Mouse (Mus musculus) neural tube, embryonic 14.5 days (tissue): Measurements from ENCODE around the gene Amn1. TPM values are rescaled to one million over a fixed set of nuclear protein-coding genes. Genes with fewer than 3 reads are reported as not detected.
"Not testable (repeated sequence)": the region's sequence is repeated elsewhere in the genome, so short reads cannot be mapped to it uniquely, and the experiment has no call there.

ENCODE experiments used
- ATAC-seq: fragments of 200-750 bp; cut with Nextera tagmentation; 2 replicates; pipeline ENCODE4 v1.8.0; 2017; ENCODE audit warnings: low read depth, mild to moderate bottlenecking, moderate TSS enrichment, moderate library complexity
- H3K27ac ChIP-seq: fragments of 300-500 bp; sonication (generic); 2 replicates; pipeline ENCODE4 v1.5.1; 2014; ENCODE audit warnings: low read depth, mild to moderate bottlenecking, control low read depth, low read length, moderate library complexity, mixed read lengths
- H3K27me3 ChIP-seq: fragments of 300-500 bp; sonication (generic); 2 replicates; pipeline ENCODE4 v1.6.1; 2014; ENCODE audit warnings: low read length; ENCODE audit not compliant: control insufficient read depth, insufficient read depth
- H3K36me3 ChIP-seq: fragments of 300-500 bp; sonication (generic); 2 replicates; pipeline ENCODE4 v1.6.1; 2014; ENCODE audit warnings: low read length, mixed read lengths; ENCODE audit not compliant: control insufficient read depth, insufficient read depth
- H3K4me1 ChIP-seq: fragments of 300-500 bp; sonication (generic); 2 replicates; pipeline ENCODE4 v1.6.1; 2014; ENCODE audit warnings: low read length; ENCODE audit not compliant: control insufficient read depth, insufficient read depth
- H3K4me2 ChIP-seq: fragments of 300-500 bp; sonication (generic); 2 replicates; pipeline ENCODE4 v1.6.1; 2014; ENCODE audit warnings: mild to moderate bottlenecking, low read depth, low read length, control low read depth
- H3K4me3 ChIP-seq: fragments of 300-500 bp; sonication (generic); 2 replicates; pipeline ENCODE4 v1.5.1; 2014; ENCODE audit warnings: low read depth, low read length, control low read depth, mixed read lengths
- H3K9ac ChIP-seq: fragments of 300-500 bp; sonication (generic); replicated peaks from 2 replicates; pipeline ENCODE4 v1.6.1; 2014; ENCODE audit warnings: low read depth, mild to moderate bottlenecking, control low read depth, low read length, mixed read lengths
- H3K9me3 ChIP-seq: fragments of 300-500 bp; sonication (generic); 2 replicates; pipeline ENCODE4 v1.6.1; 2016; ENCODE audit warnings: low read length; ENCODE audit not compliant: control insufficient read depth
- WGBS: fragments of 180-500 bp; shearing (Covaris S2); extraction: QIAGEN DNeasy Blood & Tissue Kit; methylation state at CpG from one replicate; pipeline ENCODE4 v1.1.7; 2014; 5-methylcytosine and 5-hydroxymethylcytosine counted together
- polyA plus RNA-seq: library from polyadenylated mRNA; unstranded; fragments of >200 nt; fragmentation: Nextera tagmentation; extraction: Ambion mirVana; gene quantifications from 2 replicates; pipeline ENCODE4 v1.2.1, GENCODE M21; 2014

Gene Amn1
- polyA plus RNA-seq, 1 experiment from 2014 or later, result 125 TPM

GRCm38 (mm10) chr6:149189340-149189922 is 919 bp upstream of the Amn1 start:
- no peak overlapping the region; the same call in 1 of the 2 replicates for H3K27ac ChIP-seq
- H3K4me2 ChIP-seq, result peak overlapping the region; percentile 66; the same call in 1 of the 2 replicates
- no peak; the same call in 1 of the 2 replicates for ATAC-seq
- H3K36me3 ChIP-seq, result no peaks in the 10 kb centered on the region
- no peak overlapping the region; the same call in 1 of the 2 replicates for H3K9ac ChIP-seq
- H3K4me3 ChIP-seq, result no peak overlapping the region
- H3K27me3 ChIP-seq, result no peaks in the 10 kb centered on the region
- H3K9me3 ChIP-seq, result no peaks in the 10 kb centered on the region
- 96% methylated on average over 16 of the region's 16 CpGs for WGBS
- peaks cover 16% of the 10 kb centered on the region for H3K4me1 ChIP-seq

DNA sequence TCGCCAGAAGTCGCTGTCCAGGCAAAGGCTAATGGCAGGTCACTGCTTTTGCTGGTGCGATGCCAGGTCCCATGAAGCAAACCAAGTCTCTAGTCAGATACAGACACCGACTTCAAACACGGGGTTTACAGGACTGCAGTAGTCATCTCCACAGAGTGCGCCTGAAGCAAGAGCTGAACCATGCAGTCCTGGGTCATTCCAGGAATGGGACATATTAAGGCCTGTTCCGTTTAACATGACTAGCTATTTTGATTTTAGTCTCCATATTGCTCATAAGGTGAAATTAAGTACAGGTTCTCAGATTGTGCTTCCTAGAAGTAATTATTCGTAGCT is 379 bp upstream of the Amn1 start:
- Histone ChIP-seq H3K27ac (peak overlapping the region; percentile 93), H3K4me2 (peak overlapping the region; percentile 66), H3K36me3 (no peaks in the 10 kb centered on the region), H3K9ac (no peak overlapping the region; the same call in 1 of the 2 replicates), H3K27me3 (no peaks in the 10 kb centered on the region), H3K4me1 (peaks cover 16% of the 10 kb centered on the region), H3K4me3 (peak overlapping the region; percentile 68), H3K9me3 (no peaks in the 10 kb centered on the region)
- 34% methylated on average over 8 of the region's 8 CpGs for WGBS
- peak; percentile 86 for ATAC-seq

DNA sequence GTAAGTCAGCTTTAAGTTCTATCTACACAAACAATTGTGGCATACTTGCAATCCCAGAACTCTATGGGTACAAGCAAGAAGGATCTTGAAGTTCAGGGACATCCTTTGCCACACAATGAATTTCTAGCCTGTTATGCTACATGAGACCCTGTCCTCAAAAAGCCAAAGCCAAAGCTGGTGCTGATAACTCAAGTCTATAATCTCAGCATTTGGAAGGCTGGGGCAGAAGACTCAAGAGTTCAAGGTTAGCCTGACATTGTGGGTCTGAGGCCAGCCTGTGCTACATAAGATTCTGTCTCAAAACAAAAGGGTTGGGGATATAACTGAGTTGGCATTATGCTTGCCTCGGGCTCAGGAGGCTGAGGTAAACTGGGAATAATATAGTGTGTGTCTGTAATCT is 1.1 kb downstream of the Amn1 start:
- H3K36me3 ChIP-seq, result peaks cover 5% of the 10 kb centered on the region; the same call in 1 of the 2 replicates
- WGBS, result 61% methylated on average over 1 of the region's 1 CpGs
- peak overlapping the region; percentile 68 for H3K4me3 ChIP-seq
- H3K27ac ChIP-seq, result no peak overlapping the region
- H3K27me3 ChIP-seq, result no peaks in the 10 kb centered on the region
- peaks cover 16% of the 10 kb centered on the region for H3K4me1 ChIP-seq
- peak overlapping the region; percentile 66 for H3K4me2 ChIP-seq
- peak overlapping the region; percentile 90 for H3K9ac ChIP-seq
- H3K9me3 ChIP-seq, result no peaks in the 10 kb centered on the region
- ATAC-seq, result no peak

GRCm38 (mm10) chr6:149184007-149184406 is 4.5 kb downstream of the Amn1 start:
- peaks cover 19% of the 10 kb centered on the region; the same call in 1 of the 2 replicates for H3K36me3 ChIP-seq
- no peak overlapping the region for H3K9ac ChIP-seq
- H3K4me3 ChIP-seq, result no peak overlapping the region
- no peak overlapping the region for H3K4me2 ChIP-seq
- no peak for ATAC-seq
- no peak overlapping the region for H3K27ac ChIP-seq
- peaks cover 16% of the 10 kb centered on the region for H3K4me1 ChIP-seq
- WGBS, result 95% methylated on average over 1 of the region's 1 CpGs
- H3K27me3 ChIP-seq, result no peaks in the 10 kb centered on the region
- H3K9me3 ChIP-seq, result no peaks in the 10 kb centered on the region

DNA sequence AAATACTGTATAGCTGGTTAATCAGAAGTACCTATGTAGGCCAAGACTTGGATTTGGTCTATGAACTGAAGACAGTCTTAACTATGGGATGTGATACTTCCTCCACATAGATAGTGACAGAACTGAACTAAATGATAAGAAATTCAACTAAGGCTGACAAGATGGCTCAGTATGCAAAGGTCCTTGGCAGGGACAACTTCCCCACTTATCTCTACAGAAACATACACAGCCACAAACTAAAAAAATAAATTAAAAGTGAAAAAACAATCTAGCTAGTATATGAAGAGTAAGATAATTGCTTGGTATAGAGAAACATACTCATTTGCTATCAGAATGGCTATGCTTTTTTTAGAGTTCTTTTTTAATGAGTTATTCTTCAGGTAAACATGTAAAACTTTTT is 9.4 kb downstream of the Amn1 start:
- ATAC-seq, result no peak
- H3K9ac ChIP-seq, result no peak overlapping the region
- H3K36me3 ChIP-seq, result peaks cover 34% of the 10 kb centered on the region
- H3K27ac ChIP-seq, result no peak overlapping the region
- H3K4me2 ChIP-seq, result no peak overlapping the region
- H3K27me3 ChIP-seq, result no peaks in the 10 kb centered on the region
- H3K4me1 ChIP-seq, result no peaks in the 10 kb centered on the region
- H3K4me3 ChIP-seq, result no peak overlapping the region
- H3K9me3 ChIP-seq, result 0 out of 2 replicates have a peak, but pooled peaks cover 2% of the 10 kb centered on the region

DNA sequence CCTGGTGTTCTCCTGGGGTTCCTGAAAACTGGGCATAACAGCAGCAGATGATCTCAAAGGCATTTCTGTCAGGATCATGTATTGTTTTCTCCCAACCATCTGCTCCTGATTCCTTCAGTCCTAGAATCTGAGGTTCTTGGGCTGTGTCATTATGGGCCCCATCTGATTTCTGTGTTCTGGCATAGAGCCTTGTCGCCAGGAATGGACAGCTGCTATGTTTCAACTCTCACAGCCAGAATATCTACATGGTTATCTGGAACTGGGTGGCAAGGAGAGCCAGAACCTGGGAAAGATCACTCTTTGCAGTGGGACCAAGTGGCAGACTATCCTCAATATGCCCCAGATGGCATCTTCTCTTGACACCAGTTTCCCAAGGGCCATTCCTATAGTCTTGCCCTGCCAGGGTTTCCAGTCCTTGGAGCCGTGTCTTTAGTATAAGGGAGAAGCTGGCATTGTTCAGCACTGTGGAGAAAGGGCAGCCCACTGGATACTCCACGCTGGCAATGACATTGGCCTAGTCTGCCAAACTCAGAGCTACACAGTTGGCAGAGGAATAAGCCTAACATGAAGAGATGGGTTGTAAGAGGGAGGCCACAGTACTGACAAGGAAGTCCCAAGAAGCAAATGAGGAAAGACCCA is 13.5 kb downstream of the Amn1 start:
- Histone ChIP-seq H3K4me1 (no peaks in the 10 kb centered on the region), H3K9ac (no peak overlapping the region), H3K9me3 (0 out of 2 replicates have a peak, but pooled peaks cover 2% of the 10 kb centered on the region), H3K27me3 (no peaks in the 10 kb centered on the region), H3K4me3 (no peak overlapping the region), H3K27ac (no peak overlapping the region), H3K4me2 (no peak overlapping the region), H3K36me3 (peaks cover 21% of the 10 kb centered on the region)
- no peak for ATAC-seq
- WGBS, result 93% methylated on average over 3 of the region's 3 CpGs

- H3K9me3 ChIP-seq, result 0 out of 2 replicates have a peak, but pooled peaks cover 2% of the 10 kb centered on the region
- no peak overlapping the region for H3K4me3 ChIP-seq
- H3K36me3 ChIP-seq, result peaks cover 17% of the 10 kb centered on the region
- no peak overlapping the region for H3K4me2 ChIP-seq
- no peaks in the 10 kb centered on the region for H3K27me3 ChIP-seq
- no peak overlapping the region for H3K27ac ChIP-seq
- no peaks in the 10 kb centered on the region for H3K4me1 ChIP-seq
- ATAC-seq, result no peak
- H3K9ac ChIP-seq, result no peak overlapping the region
- 64% methylated on average over 4 of the region's 4 CpGs for WGBS
Observed at GRCm38 (mm10) chr6:149173831-149174625, 14.5 kb downstream of the Amn1 start.

- peaks cover 22% of the 10 kb centered on the region for H3K36me3 ChIP-seq
- H3K9ac ChIP-seq, H3K27me3 ChIP-seq, H3K4me1 ChIP-seq, ATAC-seq, H3K4me3 ChIP-seq, H3K4me2 ChIP-seq, H3K27ac ChIP-seq, H3K9me3 ChIP-seq: not testable (repeated sequence)
- 98% methylated on average over 4 of the region's 4 CpGs for WGBS
Observed at GRCm38 (mm10) chr6:149169965-149170364, 18.5 kb downstream of the Amn1 start.

- WGBS, result 94% methylated on average over 2 of the region's 2 CpGs
- H3K27me3 ChIP-seq, result no peaks in the 10 kb centered on the region
- no peaks in the 10 kb centered on the region for H3K4me1 ChIP-seq
- no peak overlapping the region for H3K9ac ChIP-seq
- peaks cover 22% of the 10 kb centered on the region for H3K36me3 ChIP-seq
- no peaks in the 10 kb centered on the region for H3K9me3 ChIP-seq
- H3K4me3 ChIP-seq, result no peak overlapping the region
- no peak for ATAC-seq
- no peak overlapping the region for H3K27ac ChIP-seq
- H3K4me2 ChIP-seq, result no peak overlapping the region
Observed at GRCm38 (mm10) chr6:149168436-149168835, 20.1 kb downstream of the Amn1 start.
